Mouse (Mus musculus): ENCODE data around the gene E130311K13Rik. TPM values are rescaled to one million over a fixed set of nuclear protein-coding genes. Genes with fewer than 3 reads are reported as not detected.

The E130311K13Rik gene
- polyA plus RNA-seq (2014; fragmentation: Nextera tagmentation; extraction: Ambion mirVana): 3.8 and 3.9 TPM in 2 replicates

DNA sequence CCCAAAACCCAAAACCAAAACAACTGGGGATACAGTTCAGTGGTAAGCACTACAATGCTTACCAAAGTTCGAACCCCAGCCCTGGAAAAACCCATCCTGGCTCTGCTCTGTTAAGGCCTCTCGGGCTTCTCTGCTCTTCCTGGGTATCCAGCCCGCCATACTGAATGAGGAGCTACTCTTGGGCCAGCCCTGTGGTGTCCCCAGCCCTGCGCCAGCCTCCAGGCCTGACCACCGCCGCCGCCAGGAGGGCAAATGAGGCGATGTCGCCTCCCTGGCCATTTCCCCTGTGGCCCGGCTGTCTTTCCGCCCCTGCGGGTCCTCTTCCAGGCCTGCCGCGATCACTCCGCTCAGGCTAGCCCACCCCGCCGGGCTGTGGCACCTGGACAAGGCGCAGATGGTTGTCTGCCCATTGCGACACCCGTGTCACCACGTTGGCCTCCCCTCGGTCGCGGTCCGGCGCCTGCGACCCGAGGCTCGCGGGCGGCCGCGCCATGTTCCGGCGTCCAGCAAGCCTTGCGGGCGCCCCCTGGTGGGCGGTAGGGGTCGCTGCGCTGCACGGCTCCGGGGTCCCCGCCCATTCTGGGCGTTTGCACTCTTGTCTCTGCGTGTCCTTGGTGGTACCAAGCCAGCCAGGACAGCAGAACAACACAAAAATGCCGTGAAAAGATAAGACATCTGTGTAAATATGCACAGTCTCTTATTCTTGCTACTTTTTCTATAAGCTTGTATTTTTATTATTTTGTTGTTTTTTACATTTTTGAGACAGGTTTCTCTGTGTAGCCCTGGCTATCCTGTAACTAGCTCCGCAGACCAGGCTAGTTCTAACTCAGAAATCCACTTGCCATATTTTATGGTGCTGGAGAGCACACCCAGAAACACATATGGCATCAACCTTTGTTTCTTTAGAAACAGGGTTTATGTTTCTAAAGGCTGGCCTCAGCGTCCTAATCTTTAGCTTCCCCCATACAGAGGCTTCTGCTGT, at the start of gene E130311K13Rik:
Gene E130311K13Rik, minus strand, starts transcription at position 595 of the 982 bp plus-strand sequence.
- H3K4me3 ChIP-seq (ENCODE audit: low read depth, low read length): peak within 1 kb of the TSS; percentile 65
- no peaks in the 10 kb centered on the region for H3K4me1 ChIP-seq (ENCODE audit: control insufficient read depth, insufficient read depth, low read length)
- DNase-seq (ENCODE audit: low spot score) (peak; percentile 93), ATAC-seq (replicated peaks; ENCODE audit: insufficient number of reproducible peaks, low FRiP score, low TSS enrichment, low read depth) (peak; percentile 92)
- H3K9ac ChIP-seq (replicated peaks; ENCODE audit: low read length): peak within 1 kb of the TSS; percentile 95
- H3K36me3 ChIP-seq (replicated peaks; ENCODE audit: control insufficient read depth, insufficient read depth, low read depth, low read length): no peaks in the 10 kb centered on the region
- 0 out of 2 replicates have a peak within 1 kb of the TSS, but pooled peaks have one; percentile 35 for H3K27ac ChIP-seq (replicated peaks; ENCODE audit: low read depth, low read length)
- peak within 1 kb of the TSS; percentile 77 for H3K4me2 ChIP-seq (ENCODE audit: low read depth, low read length)
- WGBS: 5% methylated on average over 48 of the region's 48 CpGs
- no peaks in the 10 kb centered on the region for H3K9me3 ChIP-seq (replicated peaks; ENCODE audit: control insufficient read depth, low read length)
- no peaks in the 10 kb centered on the region for H3K27me3 ChIP-seq (ENCODE audit: control insufficient read depth, insufficient read depth, low read length)

DNA sequence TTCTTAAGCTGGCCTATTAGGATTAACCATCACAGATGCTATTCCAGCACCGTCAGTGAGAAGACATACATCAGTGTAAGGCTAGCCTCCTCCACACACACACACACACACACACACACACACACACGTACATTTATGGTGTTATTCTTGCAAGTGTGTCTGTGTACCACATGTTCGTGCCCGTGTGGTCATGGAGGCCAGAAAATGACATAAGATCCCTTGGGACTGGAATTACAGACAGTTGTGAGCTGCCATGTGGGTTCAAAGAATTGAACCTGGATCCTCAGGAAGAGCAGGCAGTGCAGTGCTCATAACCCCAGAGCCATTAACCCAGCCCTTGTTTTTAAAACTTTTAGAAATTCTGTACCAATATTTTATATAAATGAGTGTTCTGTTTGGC, 48.6 kb upstream of the E130311K13Rik start:
- Histone ChIP-seq H3K27ac (replicated peaks; ENCODE audit: low read depth, low read length) (no peak overlapping the region), H3K4me3 (ENCODE audit: low read depth, low read length) (no peak overlapping the region), H3K27me3 (ENCODE audit: control insufficient read depth, insufficient read depth, low read length) (no peaks in the 10 kb centered on the region), H3K4me2 (ENCODE audit: low read depth, low read length) (no peak overlapping the region), H3K9ac (replicated peaks; ENCODE audit: low read length) (no peak overlapping the region), H3K9me3 (replicated peaks; ENCODE audit: control insufficient read depth, low read length) (no peaks in the 10 kb centered on the region), H3K4me1 (ENCODE audit: control insufficient read depth, insufficient read depth, low read length) (no peaks in the 10 kb centered on the region), H3K36me3 (replicated peaks; ENCODE audit: control insufficient read depth, insufficient read depth, low read depth, low read length) (peaks cover 2% of the 10 kb centered on the region)
- DNase-seq (ENCODE audit: low spot score) (no peak), ATAC-seq (replicated peaks; ENCODE audit: insufficient number of reproducible peaks, low FRiP score, low TSS enrichment, low read depth) (no peak)
- WGBS: 50% methylated on average over 4 of the region's 4 CpGs

DNA sequence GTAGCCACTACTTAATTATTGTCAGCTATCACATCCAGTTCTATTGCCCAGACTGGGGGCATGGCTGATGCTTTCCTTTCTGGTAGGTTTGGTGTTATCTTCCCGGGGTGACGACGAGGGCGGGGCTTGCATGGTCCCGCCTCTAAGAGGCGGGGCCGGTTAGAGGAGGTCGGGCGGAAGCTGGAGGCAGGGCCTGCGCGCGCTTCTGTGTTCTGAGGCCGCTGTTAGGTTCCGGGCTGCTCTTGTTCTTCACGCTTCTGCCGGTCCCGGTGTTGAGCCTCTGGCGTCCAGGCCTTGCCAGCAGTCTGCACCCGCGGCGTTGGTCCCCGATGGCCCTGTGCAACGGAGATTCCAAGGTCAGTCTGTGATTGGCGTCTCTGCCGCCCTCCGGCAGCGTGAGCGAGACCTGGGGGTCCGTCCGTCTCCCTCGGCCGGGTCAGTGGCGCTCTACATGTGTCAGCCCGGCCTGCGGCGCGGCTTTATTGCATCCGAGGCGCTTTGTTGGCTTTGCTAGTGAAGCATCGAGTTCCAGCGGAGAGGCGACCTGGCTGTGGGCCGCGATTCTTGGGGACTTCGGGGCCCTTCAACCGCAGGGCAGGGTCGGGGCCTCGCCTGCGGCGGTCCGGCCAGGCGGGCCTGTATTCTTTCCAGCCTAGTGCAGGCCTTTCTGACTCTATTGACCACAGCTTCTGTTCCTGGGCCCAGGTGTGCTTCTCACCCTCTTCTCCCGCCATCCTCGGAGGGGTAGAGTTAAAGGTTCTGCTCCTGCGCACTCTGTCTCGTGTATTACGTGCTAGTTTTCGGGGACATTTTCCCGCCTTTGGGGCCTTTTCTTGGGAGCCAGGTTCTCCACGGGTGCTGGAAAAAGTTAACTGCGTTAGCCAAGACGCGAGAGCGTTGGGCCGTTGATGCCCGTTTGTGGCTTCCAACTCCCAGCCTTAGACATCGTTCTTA, 47.0 kb upstream of the E130311K13Rik start, which contains the start of gene Gmps:
Gene Gmps, plus strand, starts transcription at position 152 of the 954 bp plus-strand sequence.
- H3K4me1 ChIP-seq (ENCODE audit: control insufficient read depth, insufficient read depth, low read length): no peaks in the 10 kb centered on the region

DNA sequence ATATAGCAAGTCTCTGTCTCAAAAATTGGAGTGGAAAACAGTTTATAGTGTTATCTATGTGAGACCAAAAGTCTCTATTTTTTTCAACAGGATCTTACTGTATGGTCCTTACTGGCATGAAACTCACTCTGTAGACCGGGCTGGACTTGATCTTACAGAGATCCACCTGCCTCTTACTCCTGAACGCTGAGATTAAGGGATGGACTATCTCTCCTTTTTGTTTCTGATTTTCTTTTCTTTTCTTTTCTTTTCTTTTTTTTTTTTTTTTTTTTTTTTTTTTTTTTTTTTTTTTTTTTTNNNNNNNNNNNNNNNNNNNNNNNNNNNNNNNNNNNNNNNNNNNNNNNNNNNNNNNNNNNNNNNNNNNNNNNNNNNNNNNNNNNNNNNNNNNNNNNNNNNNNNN, 36.7 kb upstream of the E130311K13Rik start:
- no peak for DNase-seq (ENCODE audit: low spot score)
- WGBS: 74% methylated on average over 2 of the region's 2 CpGs
- no peaks in the 10 kb centered on the region for H3K4me1 ChIP-seq (ENCODE audit: control insufficient read depth, insufficient read depth, low read length)
- H3K9ac ChIP-seq (replicated peaks; ENCODE audit: low read length): no peak overlapping the region
- H3K4me3 ChIP-seq (ENCODE audit: low read depth, low read length): no peak overlapping the region
- no peaks in the 10 kb centered on the region for H3K36me3 ChIP-seq (replicated peaks; ENCODE audit: control insufficient read depth, insufficient read depth, low read depth, low read length)
- no peaks in the 10 kb centered on the region for H3K27me3 ChIP-seq (ENCODE audit: control insufficient read depth, insufficient read depth, low read length)
- no peak overlapping the region for H3K4me2 ChIP-seq (ENCODE audit: low read depth, low read length)
- no peaks in the 10 kb centered on the region for H3K9me3 ChIP-seq (replicated peaks; ENCODE audit: control insufficient read depth, low read length)
- no peak for ATAC-seq (replicated peaks; ENCODE audit: insufficient number of reproducible peaks, low FRiP score, low TSS enrichment, low read depth)
- H3K27ac ChIP-seq (replicated peaks; ENCODE audit: low read depth, low read length): no peak overlapping the region

More for the DNA sequence above, 47.0 kb upstream of the E130311K13Rik start, which contains the start of gene Gmps:
- Histone ChIP-seq H3K4me3 (ENCODE audit: low read depth, low read length) (peak within 1 kb of the TSS; percentile 91), H3K36me3 (replicated peaks; ENCODE audit: control insufficient read depth, insufficient read depth, low read depth, low read length) (no peaks in the 10 kb centered on the region; the same call in 1 of the 2 replicates), H3K4me2 (ENCODE audit: low read depth, low read length) (peak within 1 kb of the TSS; percentile 63), H3K9me3 (replicated peaks; ENCODE audit: control insufficient read depth, low read length) (no peaks in the 10 kb centered on the region), H3K9ac (replicated peaks; ENCODE audit: low read length) (peak within 1 kb of the TSS; percentile 97), H3K27ac (replicated peaks; ENCODE audit: low read depth, low read length) (peak within 1 kb of the TSS; percentile 81), H3K27me3 (ENCODE audit: control insufficient read depth, insufficient read depth, low read length) (no peaks in the 10 kb centered on the region)
- DNase-seq (ENCODE audit: low spot score) (peak; percentile 94), ATAC-seq (replicated peaks; ENCODE audit: insufficient number of reproducible peaks, low FRiP score, low TSS enrichment, low read depth) (peak; percentile 99)
- under 1% methylated on average over 67 of the region's 67 CpGs for WGBS

DNA sequence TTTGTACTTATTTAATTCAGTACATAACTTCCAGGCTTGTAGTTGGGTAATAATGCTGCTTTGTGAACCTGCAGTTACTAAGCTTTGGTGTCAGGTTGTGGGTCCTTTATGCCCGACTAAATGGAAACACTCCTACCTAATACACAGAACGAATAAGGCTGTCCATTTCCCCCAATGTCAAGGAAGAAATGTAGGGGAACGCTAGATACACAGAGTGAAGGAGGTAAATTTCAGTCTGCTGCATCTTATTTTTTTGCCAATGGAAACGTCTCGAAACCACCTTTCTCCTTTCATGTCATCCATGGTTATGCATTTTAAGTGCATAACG, 35.6 kb upstream of the E130311K13Rik start:
- H3K9me3 ChIP-seq (replicated peaks; ENCODE audit: control insufficient read depth, low read length): no peaks in the 10 kb centered on the region
- ATAC-seq (replicated peaks; ENCODE audit: insufficient number of reproducible peaks, low FRiP score, low TSS enrichment, low read depth) (no peak), DNase-seq (ENCODE audit: low spot score) (no peak)
- no peak overlapping the region for H3K9ac ChIP-seq (replicated peaks; ENCODE audit: low read length)
- H3K27me3 ChIP-seq (ENCODE audit: control insufficient read depth, insufficient read depth, low read length): no peaks in the 10 kb centered on the region
- WGBS: 81% methylated on average over 6 of the region's 6 CpGs
- H3K36me3 ChIP-seq (replicated peaks; ENCODE audit: control insufficient read depth, insufficient read depth, low read depth, low read length): no peaks in the 10 kb centered on the region
- peak overlapping the region; percentile 74 for H3K4me3 ChIP-seq (ENCODE audit: low read depth, low read length)
- H3K4me1 ChIP-seq (ENCODE audit: control insufficient read depth, insufficient read depth, low read length): no peaks in the 10 kb centered on the region
- H3K27ac ChIP-seq (replicated peaks; ENCODE audit: low read depth, low read length): no peak overlapping the region
- H3K4me2 ChIP-seq (ENCODE audit: low read depth, low read length): no peak overlapping the region

DNA sequence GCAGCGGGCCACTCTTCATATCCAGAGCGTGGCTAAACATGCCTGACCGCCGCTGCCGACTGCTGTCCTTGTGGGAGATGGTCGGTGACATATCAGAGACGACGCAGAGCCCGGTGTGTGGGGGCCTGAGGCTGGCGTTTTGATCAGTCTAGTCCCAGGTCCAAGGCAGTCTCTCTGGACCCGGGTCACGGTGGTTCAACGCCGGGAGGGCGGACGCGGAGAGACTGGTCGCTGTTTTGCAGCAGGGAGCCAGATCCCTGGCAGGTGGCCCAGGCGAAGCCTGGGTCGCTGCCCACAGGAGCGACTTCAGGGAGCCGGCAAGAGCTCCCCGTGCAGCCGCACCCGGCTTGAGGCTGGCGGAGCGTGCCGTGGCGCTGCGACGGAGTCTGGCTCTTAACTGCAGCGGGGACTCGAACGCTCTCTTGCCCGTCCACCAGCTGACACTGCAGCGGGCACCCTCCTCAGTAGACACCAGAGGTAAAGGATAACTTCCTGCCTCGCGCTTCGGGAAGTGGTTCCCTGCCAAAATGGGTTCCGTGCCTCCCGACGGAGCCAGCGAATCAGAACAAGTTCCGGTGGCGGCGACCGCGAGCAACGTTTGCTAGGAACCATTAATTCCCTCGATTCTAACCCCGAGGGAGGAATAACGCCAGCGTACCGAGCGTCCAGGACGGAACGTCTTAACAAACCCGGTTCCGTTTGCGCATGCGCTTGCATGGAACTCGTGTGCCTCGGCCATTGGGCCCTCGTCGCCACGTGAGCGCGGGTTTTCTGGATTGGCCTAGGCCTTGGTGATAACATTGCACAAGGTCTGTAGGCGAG, 35.0 kb upstream of the E130311K13Rik start, which contains the start of gene Slc33a1:
Gene Slc33a1, minus strand, starts transcription at position 669 of the 822 bp plus-strand sequence.
- under 1% methylated on average over 67 of the region's 69 CpGs for WGBS
- Histone ChIP-seq H3K9ac (replicated peaks; ENCODE audit: low read length) (peak within 1 kb of the TSS; percentile 79), H3K4me2 (ENCODE audit: low read depth, low read length) (peak within 1 kb of the TSS; percentile 79), H3K27ac (replicated peaks; ENCODE audit: low read depth, low read length) (peak within 1 kb of the TSS; percentile 39), H3K4me3 (ENCODE audit: low read depth, low read length) (peak within 1 kb of the TSS; percentile 74), H3K36me3 (replicated peaks; ENCODE audit: control insufficient read depth, insufficient read depth, low read depth, low read length) (no peaks in the 10 kb centered on the region), H3K27me3 (ENCODE audit: control insufficient read depth, insufficient read depth, low read length) (no peaks in the 10 kb centered on the region), H3K9me3 (replicated peaks; ENCODE audit: control insufficient read depth, low read length) (no peaks in the 10 kb centered on the region), H3K4me1 (ENCODE audit: control insufficient read depth, insufficient read depth, low read length) (no peaks in the 10 kb centered on the region)
- peak; percentile 97 for ATAC-seq (replicated peaks; ENCODE audit: insufficient number of reproducible peaks, low FRiP score, low TSS enrichment, low read depth)
- DNase-seq (ENCODE audit: low spot score): peak; percentile 100

All from embryonic facial prominence, embryonic 11.5 days (tissue).